Mouse (Mus musculus) heart, adult 2 months (tissue): ENCODE data around the gene L3mbtl1.

Source experiments
- CTCF ChIP-seq: fragments of 200-600 bp; IDR thresholded peaks from 2 replicates; pipeline ENCODE4 v1.8.1; 2022; ENCODE audit warnings: antibody characterized with exemption, mild to moderate bottlenecking, moderate library complexity
- EP300 ChIP-seq: fragments of 200-500 bp; IDR thresholded peaks from 2 replicates; pipeline ENCODE4 v1.6.1; 2011; ENCODE audit warnings: low read depth, low read length, control low read depth; ENCODE audit not compliant: insufficient read depth
- POLR2A ChIP-seq: fragments of 200-500 bp; IDR thresholded peaks from 2 replicates; pipeline ENCODE4 v1.6.1; 2011; ENCODE audit warnings: mild to moderate bottlenecking, low read depth, low read length, control low read depth; ENCODE audit not compliant: insufficient read depth

- TF ChIP-seq CTCF (no peak), POLR2A (peak; percentile 85), EP300 (0 out of 2 replicates have a peak, but pooled peaks have one; percentile 20)
Measured at GRCm38 (mm10) chr2:162931123-162931673, 12.1 kb upstream of the L3mbtl1 start, which contains the start of gene Srsf6.
